Mouse (Mus musculus): ENCODE measurements around the gene Bcl2. TPM values are rescaled to one million over a fixed set of nuclear protein-coding genes. Genes with fewer than 3 reads are reported as not detected.

The Bcl2 gene
- polyA plus RNA-seq, 1 experiment = 10.7 TPM

- H3K36me3 ChIP-seq (ENCODE audit: control insufficient read depth, insufficient read depth, low read length) = no peaks in the 10 kb centered on the region
- TF ChIP-seq CTCF (IDR thresholded peaks at IDR 0.05; ENCODE audit: borderline replicate concordance, control insufficient read depth, extremely low read depth, insufficient read depth, low read length, poor library complexity) = no peak
- no peak for TF ChIP-seq POLR2A (IDR thresholded peaks at IDR 0.05; ENCODE audit: control insufficient read depth, extremely low read depth, insufficient read depth, low read length, poor library complexity)
- H3K4me3 ChIP-seq (ENCODE audit: control insufficient read depth, insufficient read depth, low read length) = no peak overlapping the region
- peaks cover 10% of the 10 kb centered on the region for H3K4me1 ChIP-seq (replicated peaks; ENCODE audit: control insufficient read depth, insufficient read depth, low read length)
- no peaks in the 10 kb centered on the region for H3K27me3 ChIP-seq (ENCODE audit: control insufficient read depth, insufficient read depth, low read length)
- 50% methylated on average over 6 of the region's 6 CpGs for WGBS
- H3K27ac ChIP-seq (ENCODE audit: control insufficient read depth, insufficient read depth, low read length) = no peak overlapping the region
- no peak for DNase-seq
Measured at GRCm38 (mm10) chr1:106707036-106707880, 6.8 kb downstream of the Bcl2 start.

DNA sequence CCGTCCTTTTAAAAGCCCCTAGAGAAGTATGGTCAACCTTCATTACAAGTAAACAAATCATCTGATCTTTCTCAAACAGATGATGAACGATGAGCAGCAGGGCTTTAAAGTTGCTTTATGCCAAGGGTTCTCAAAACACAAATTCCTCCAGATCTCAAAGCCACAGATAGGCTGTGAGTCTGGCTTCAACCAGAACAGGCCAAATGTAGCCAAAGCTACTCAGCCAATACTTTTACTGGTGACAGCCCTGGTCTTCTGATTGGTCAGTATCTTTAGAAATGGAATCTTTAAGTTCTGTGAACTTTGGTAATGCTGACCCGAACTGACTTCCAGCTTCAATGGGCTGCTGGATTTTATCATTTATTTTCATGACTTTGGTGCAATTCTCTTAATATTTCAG is 10.9 kb downstream of the Bcl2 start:
- no peaks in the 10 kb centered on the region for H3K36me3 ChIP-seq (ENCODE audit: control insufficient read depth, insufficient read depth, low read length)
- TF ChIP-seq POLR2A (IDR thresholded peaks at IDR 0.05; ENCODE audit: control insufficient read depth, extremely low read depth, insufficient read depth, low read length, poor library complexity) (no peak), CTCF (IDR thresholded peaks at IDR 0.05; ENCODE audit: borderline replicate concordance, control insufficient read depth, extremely low read depth, insufficient read depth, low read length, poor library complexity) (no peak)
- no peak for DNase-seq
- H3K4me1 ChIP-seq (replicated peaks; ENCODE audit: control insufficient read depth, insufficient read depth, low read length) = peaks cover 5% of the 10 kb centered on the region
- H3K27ac ChIP-seq (ENCODE audit: control insufficient read depth, insufficient read depth, low read length) = no peak overlapping the region
- no peak overlapping the region for H3K4me3 ChIP-seq (ENCODE audit: control insufficient read depth, insufficient read depth, low read length)
- no peaks in the 10 kb centered on the region for H3K27me3 ChIP-seq (ENCODE audit: control insufficient read depth, insufficient read depth, low read length)
- WGBS = 57% methylated on average over 3 of the region's 3 CpGs

- DNase-seq = no peak
Measured at GRCm38 (mm10) chr1:106702471-106703175, 11.5 kb downstream of the Bcl2 start.

GRCm38 (mm10) chr1:106700520-106701114 is 13.5 kb downstream of the Bcl2 start:
- Histone ChIP-seq H3K36me3 (ENCODE audit: control insufficient read depth, insufficient read depth, low read length) (no peaks in the 10 kb centered on the region), H3K4me1 (replicated peaks; ENCODE audit: control insufficient read depth, insufficient read depth, low read length) (peaks cover 1% of the 10 kb centered on the region; the same call in 1 of the 2 replicates), H3K27ac (ENCODE audit: control insufficient read depth, insufficient read depth, low read length) (no peak overlapping the region), H3K27me3 (ENCODE audit: control insufficient read depth, insufficient read depth, low read length) (no peaks in the 10 kb centered on the region), H3K4me3 (ENCODE audit: control insufficient read depth, insufficient read depth, low read length) (no peak overlapping the region)
- WGBS = 89% methylated on average over 9 of the region's 9 CpGs
- no peak for DNase-seq
- no peak for TF ChIP-seq CTCF (IDR thresholded peaks at IDR 0.05; ENCODE audit: borderline replicate concordance, control insufficient read depth, extremely low read depth, insufficient read depth, low read length, poor library complexity)
- TF ChIP-seq POLR2A (IDR thresholded peaks at IDR 0.05; ENCODE audit: control insufficient read depth, extremely low read depth, insufficient read depth, low read length, poor library complexity) = no peak

More at GRCm38 (mm10) chr1:106702471-106703175, 11.5 kb downstream of the Bcl2 start:
- Histone ChIP-seq H3K4me3 (ENCODE audit: control insufficient read depth, insufficient read depth, low read length) (no peak overlapping the region), H3K36me3 (ENCODE audit: control insufficient read depth, insufficient read depth, low read length) (no peaks in the 10 kb centered on the region), H3K27me3 (ENCODE audit: control insufficient read depth, insufficient read depth, low read length) (no peaks in the 10 kb centered on the region), H3K4me1 (replicated peaks; ENCODE audit: control insufficient read depth, insufficient read depth, low read length) (peaks cover 3% of the 10 kb centered on the region; the same call in 1 of the 2 replicates), H3K27ac (ENCODE audit: control insufficient read depth, insufficient read depth, low read length) (no peak overlapping the region)
- 69% methylated on average over 4 of the region's 4 CpGs for WGBS
- no peak for TF ChIP-seq POLR2A (IDR thresholded peaks at IDR 0.05; ENCODE audit: control insufficient read depth, extremely low read depth, insufficient read depth, low read length, poor library complexity)
- TF ChIP-seq CTCF (IDR thresholded peaks at IDR 0.05; ENCODE audit: borderline replicate concordance, control insufficient read depth, extremely low read depth, insufficient read depth, low read length, poor library complexity) = no peak

- 95% methylated on average over 5 of the region's 5 CpGs for WGBS
- Histone ChIP-seq H3K36me3 (ENCODE audit: control insufficient read depth, insufficient read depth, low read length) (no peaks in the 10 kb centered on the region), H3K27me3 (ENCODE audit: control insufficient read depth, insufficient read depth, low read length) (no peaks in the 10 kb centered on the region), H3K4me1 (replicated peaks; ENCODE audit: control insufficient read depth, insufficient read depth, low read length) (peaks cover 4% of the 10 kb centered on the region; the same call in 1 of the 2 replicates), H3K27ac (ENCODE audit: control insufficient read depth, insufficient read depth, low read length) (no peak overlapping the region), H3K4me3 (ENCODE audit: control insufficient read depth, insufficient read depth, low read length) (no peak overlapping the region)
- TF ChIP-seq POLR2A (IDR thresholded peaks at IDR 0.05; ENCODE audit: control insufficient read depth, extremely low read depth, insufficient read depth, low read length, poor library complexity) = no peak
- no peak for TF ChIP-seq CTCF (IDR thresholded peaks at IDR 0.05; ENCODE audit: borderline replicate concordance, control insufficient read depth, extremely low read depth, insufficient read depth, low read length, poor library complexity)
- no peak for DNase-seq
Measured at GRCm38 (mm10) chr1:106696472-106696871, 17.6 kb downstream of the Bcl2 start.

GRCm38 (mm10) chr1:106695649-106696048 is 18.4 kb downstream of the Bcl2 start:
- TF ChIP-seq POLR2A (IDR thresholded peaks at IDR 0.05; ENCODE audit: control insufficient read depth, extremely low read depth, insufficient read depth, low read length, poor library complexity) (no peak), CTCF (IDR thresholded peaks at IDR 0.05; ENCODE audit: borderline replicate concordance, control insufficient read depth, extremely low read depth, insufficient read depth, low read length, poor library complexity) (no peak)
- Histone ChIP-seq H3K4me3 (ENCODE audit: control insufficient read depth, insufficient read depth, low read length) (no peak overlapping the region), H3K27ac (ENCODE audit: control insufficient read depth, insufficient read depth, low read length) (no peak overlapping the region), H3K27me3 (ENCODE audit: control insufficient read depth, insufficient read depth, low read length) (no peaks in the 10 kb centered on the region), H3K4me1 (replicated peaks; ENCODE audit: control insufficient read depth, insufficient read depth, low read length) (peaks cover 4% of the 10 kb centered on the region; the same call in 1 of the 2 replicates), H3K36me3 (ENCODE audit: control insufficient read depth, insufficient read depth, low read length) (no peaks in the 10 kb centered on the region)
- DNase-seq = no peak
- WGBS = 75% methylated on average over 4 of the region's 4 CpGs

Measured in thymus, adult 2 months (tissue).